Mouse (Mus musculus) megakaryocyte, embryonic 14.5 days (primary cell): ENCODE measurements around the gene Pkd1.

ENCODE experiments used
- FLI1 ChIP-seq: IDR thresholded peaks from 2 replicates; pipeline ENCODE4 v1.6.1; 2012; ENCODE audit warnings: low read length, inconsistent platforms, mixed read lengths
- GATA1 ChIP-seq: IDR thresholded peaks from 3 replicates; pipeline ENCODE4 v1.6.1; 2012; ENCODE audit warnings: mixed read lengths, low read length, inconsistent platforms, borderline replicate concordance

GRCm38 (mm10) chr17:24527315-24527714 lies 22.3 kb upstream of the Pkd1 start:
- TF ChIP-seq GATA1: no peak
- TF ChIP-seq FLI1: no peak
